ENCODE assay signal across 8 mouse cellular contexts in genomic region chr7:134671003-134671461, GRCm38 (mm10). TPM values are rescaled to one million over a fixed set of nuclear protein-coding genes. Genes with fewer than 3 reads are reported as not detected.
DNase-seq lines count a peak whose midpoint lies in the region; ATAC-seq and TF ChIP-seq lines count a peak whose summit lies in the region.

No protein-coding gene starts in this region.

- peak overlapping the region; percentile 74 for H3K4me3 ChIP-seq in forebrain, embryonic 10.5 days
- peak overlapping the region; percentile 77 for H3K4me3 ChIP-seq in limb, embryonic 14.5 days (replicated peaks; ENCODE audit: low read length)
- H3K4me3 ChIP-seq in midbrain, embryonic 16.5 days (ENCODE audit: low read depth, low read length), result peak overlapping the region; percentile 65

- H3K27ac ChIP-seq in forebrain, embryonic 10.5 days, result peak overlapping the region; percentile 95
- H3K27ac ChIP-seq in limb, embryonic 14.5 days (replicated peaks; ENCODE audit: low read depth, low read length), result peak overlapping the region; percentile 95
- H3K27ac ChIP-seq in midbrain, embryonic 16.5 days (ENCODE audit: low read length), result 0 out of 2 replicates have a peak overlapping the region, but pooled peaks have one; percentile 18

- H3K4me1 ChIP-seq in forebrain, embryonic 10.5 days, result peaks cover 43% of the 10 kb centered on the region
- peaks cover 21% of the 10 kb centered on the region for H3K4me1 ChIP-seq in limb, embryonic 14.5 days (ENCODE audit: control insufficient read depth, insufficient read depth, low read length)
- peaks cover 7% of the 10 kb centered on the region for H3K4me1 ChIP-seq in midbrain, embryonic 16.5 days (ENCODE audit: control insufficient read depth, insufficient read depth, low read length)

- peak; percentile 2 for DNase-seq in thymus, postnatal 0 days (ENCODE audit: low spot score)
- no peak for DNase-seq in thymus, postnatal 36 days
- peak; percentile 60 for DNase-seq in forebrain, embryonic 10.5 days (ENCODE audit: extremely low spot score, low spot score)
- DNase-seq in heart, postnatal 25 days (ENCODE audit: low spot score), result peak; percentile 23
- peak; percentile 44 for DNase-seq in limb, embryonic 14.5 days (ENCODE audit: low spot score)
- DNase-seq in right cerebral cortex, postnatal 25 days, result no peak

- peak; percentile 20; the same call in 1 of the 2 replicates for TF ChIP-seq POLR2A in limb, embryonic 14.5 days (IDR thresholded peaks at IDR 0.05; ENCODE audit: borderline replicate concordance, extremely low read depth, insufficient read depth, insufficient read length)

- no peaks in the 10 kb centered on the region for H3K9me3 ChIP-seq in forebrain, embryonic 10.5 days
- H3K9me3 ChIP-seq in limb, embryonic 14.5 days (ENCODE audit: control insufficient read depth, low read length), result no peaks in the 10 kb centered on the region
- H3K9me3 ChIP-seq in midbrain, embryonic 16.5 days (replicated peaks; ENCODE audit: control insufficient read depth, low read length, poor library complexity, severe bottlenecking), result no peaks in the 10 kb centered on the region

- ATAC-seq in limb, embryonic 14.5 days (ENCODE audit: low FRiP score, low read depth), result peak; percentile 36
- peak; percentile 48 for ATAC-seq in midbrain, embryonic 16.5 days
- no peak for ATAC-seq in erythroid progenitor cell, adult 5-6 weeks (replicated peaks; ENCODE audit: low FRiP score, poor library complexity, severe bottlenecking)

- H3K4me2 ChIP-seq in limb, embryonic 14.5 days (replicated peaks; ENCODE audit: low read depth, low read length, severe bottlenecking), result peak overlapping the region; percentile 88
- H3K4me2 ChIP-seq in midbrain, embryonic 16.5 days (ENCODE audit: low read length), result peak overlapping the region; percentile 100

- WGBS in forebrain, embryonic 10.5 days, result under 1% methylated on average over 28 of the region's 28 CpGs
- 0% methylated on average over 26 of the region's 28 CpGs for WGBS in limb, embryonic 14.5 days
- WGBS in midbrain, embryonic 16.5 days, result 2% methylated on average over 28 of the region's 28 CpGs

- intact Hi-C loops in heart, postnatal 25 days (cut with DNase I), result loop anchor here (5.0 kb wide), 2 partner anchors 71 to 101 kb away; no protein-coding TSS in a partner anchor

- no peaks in the 10 kb centered on the region for H3K36me3 ChIP-seq in forebrain, embryonic 10.5 days (replicated peaks)
- no peaks in the 10 kb centered on the region for H3K36me3 ChIP-seq in limb, embryonic 14.5 days (ENCODE audit: control insufficient read depth, insufficient read depth, low read length)
- no peaks in the 10 kb centered on the region for H3K36me3 ChIP-seq in midbrain, embryonic 16.5 days (ENCODE audit: control insufficient read depth, insufficient read depth, low read length)

- peak overlapping the region; percentile 95 for H3K9ac ChIP-seq in limb, embryonic 14.5 days (ENCODE audit: low read depth, low read length, severe bottlenecking)
- H3K9ac ChIP-seq in midbrain, embryonic 16.5 days (ENCODE audit: low read depth, low read length), result peak overlapping the region; percentile 69

- H3K27me3 ChIP-seq in forebrain, embryonic 10.5 days (ENCODE audit: poor library complexity, severe bottlenecking), result peaks cover 17% of the 10 kb centered on the region
- no peaks in the 10 kb centered on the region for H3K27me3 ChIP-seq in limb, embryonic 14.5 days (ENCODE audit: control insufficient read depth, insufficient read depth, low read length)
- H3K27me3 ChIP-seq in midbrain, embryonic 16.5 days (ENCODE audit: control insufficient read depth, insufficient read depth, low read depth, low read length), result peaks cover 16% of the 10 kb centered on the region

RNA-seq across cellular contexts. Expression of gene Dock1, which starts 0.6 kb away (rescaled TPM):
- polyA plus RNA-seq in thymus, postnatal 0 days (2015; fragmentation: Nextera tagmentation; extraction: Ambion mirVana), result 4.5 and 5.3 TPM in 2 replicates
- polyA plus RNA-seq in forebrain, embryonic 10.5 days (2016; fragmentation: Nextera tagmentation; extraction: Ambion mirVana), result 25.6 and 26.0 TPM in 2 replicates
- total RNA-seq in heart, postnatal 25 days (2021), result 10 to 100 TPM; 23.7 to 27.7 TPM
- polyA plus RNA-seq in limb, embryonic 14.5 days (2012; rRNA removed), result 32.0 and 35.7 TPM in 2 replicates
- polyA plus RNA-seq in limb, embryonic 14.5 days (2014; fragmentation: Nextera tagmentation; extraction: Ambion mirVana), result 40.0 and 45.9 TPM in 2 replicates
- 5.5 and 6.9 TPM in 2 replicates for polyA plus RNA-seq in midbrain, embryonic 16.5 days (2015; fragmentation: Nextera tagmentation; extraction: Ambion mirVana)
- 0.72 and 8.0 TPM in 2 replicates for total RNA-seq in erythroid progenitor cell, adult 5-6 weeks (2015; ENCODE audit: low replicate concordance)
- 0.76 and 1.3 TPM in 2 replicates for total RNA-seq in erythroid progenitor cell, adult 5-6 weeks (2017; ENCODE audit: low replicate concordance)

Comparison
In these comparisons a context has a peak if more than half of its experiments do, and no peak if none do; other contexts are left out.
1. DNase-seq: peak in thymus, postnatal 0 days (single experiment), forebrain, embryonic 10.5 days (single experiment), heart, postnatal 25 days (single experiment) and limb, embryonic 14.5 days (single experiment); none in thymus, postnatal 36 days (0 of 2) and right cerebral cortex, postnatal 25 days (single experiment).
2. H3K27ac ChIP-seq: peak in every context shown above with its lines; median percentile 95 in forebrain, embryonic 10.5 days; 95 in limb, embryonic 14.5 days; 18 in midbrain, embryonic 16.5 days.
3. Peak in every context shown above with its lines, with median percentiles within 50 percentile points of each other: H3K4me3 ChIP-seq.